Mouse (Mus musculus) liver, embryonic 14.5 days (tissue): ENCODE measurements at regions not wholly inside any gene's neighbourhood (a gene's known extent, or its start where the extent isn't known, plus 50 kb on each side); places are given as distances from the start of the nearest gene placed in this dataset.

ENCODE experiments used
- ATAC-seq: fragments of 200-750 bp; cut with Nextera tagmentation; 2 replicates; pipeline ENCODE4 v1.8.0; 2017; ENCODE audit warnings: moderate number of reproducible peaks, mild to moderate bottlenecking, moderate library complexity; ENCODE audit not compliant: insufficient read depth
- DNase-seq, 3 experiments: peaks; one replicate each; pipeline ENCODE4 v3.0.0-alpha.2; 2012 to 2013; ENCODE audit warnings: low read depth in 3 of 3, low spot score in 3 of 3
- H3K27ac ChIP-seq: fragments of 300-500 bp; sonication (generic); 2 replicates; pipeline ENCODE4 v1.5.1; 2014; ENCODE audit warnings: moderate library complexity, mild to moderate bottlenecking, control low read depth, inconsistent platforms
- H3K27me3 ChIP-seq: fragments of 300-500 bp; sonication (generic); 2 replicates; pipeline ENCODE4 v1.6.1; 2014; ENCODE audit warnings: mild to moderate bottlenecking, low read length, moderate library complexity; ENCODE audit not compliant: control insufficient read depth, insufficient read depth
- H3K36me3 ChIP-seq: fragments of 300-500 bp; sonication (generic); replicated peaks from 2 replicates; pipeline ENCODE4 v1.6.1; 2014; ENCODE audit warnings: low read depth; ENCODE audit not compliant: control insufficient read depth, insufficient read depth
- H3K4me1 ChIP-seq, 2 experiments: fragments of 200-500 bp in 1 of 2; fragments of 300-500 bp in 1 of 2; sonication (generic) in 1 of 2; replicated peaks; 2 replicates each; pipeline ENCODE4 v1.6.1; 2012 to 2014; ENCODE audit warnings: antibody characterized with exemption in 1 of 2, inconsistent platforms in 1 of 2, low read length in 1 of 2; ENCODE audit not compliant: control insufficient read depth in 2 of 2, insufficient read depth in 2 of 2
- H3K4me2 ChIP-seq: fragments of 300-500 bp; sonication (generic); 2 replicates; pipeline ENCODE4 v1.6.1; 2014; ENCODE audit warnings: low read depth, mild to moderate bottlenecking, control low read depth, moderate library complexity
- H3K4me3 ChIP-seq, 2 experiments: fragments of 200-500 bp in 1 of 2; fragments of 300-500 bp in 1 of 2; sonication (generic) in 1 of 2; 2 replicates each; pipeline ENCODE4 v1.5.1; 2012 to 2014; ENCODE audit warnings: low read depth in 2 of 2, low read length in 2 of 2, mild to moderate bottlenecking in 2 of 2, control low read depth in 1 of 2, inconsistent platforms in 1 of 2, moderate library complexity in 1 of 2; ENCODE audit not compliant: insufficient read depth in 1 of 2
- H3K9ac ChIP-seq: fragments of 300-500 bp; sonication (generic); replicated peaks from 2 replicates; pipeline ENCODE4 v1.6.1; 2014; ENCODE audit warnings: mild to moderate bottlenecking, control low read depth, moderate library complexity
- H3K9me3 ChIP-seq: fragments of 300-500 bp; sonication (generic); 2 replicates; pipeline ENCODE4 v1.6.1; 2016; ENCODE audit warnings: low read length, mixed read lengths; ENCODE audit not compliant: control insufficient read depth
- CTCF ChIP-seq: IDR thresholded peaks from 2 replicates; pipeline ENCODE4 v1.5.1; 2016; ENCODE audit warnings: antibody characterized with exemption, low read depth, control low read depth
- EP300 ChIP-seq: IDR thresholded peaks from 2 replicates; pipeline ENCODE4 v1.6.1; 2016; ENCODE audit warnings: antibody characterized with exemption, low read depth
- WGBS: fragments of 180-500 bp; shearing (Covaris S2); extraction: QIAGEN DNeasy Blood & Tissue Kit; methylation state at CpG from one replicate; pipeline ENCODE4 v1.1.7; 2014; ENCODE audit not compliant: insufficient replicate concordance; 5-methylcytosine and 5-hydroxymethylcytosine counted together

GRCm38 (mm10) chr17:49149896-49150295 is 217.7 kb downstream of the Lrfn2 start:
- ATAC-seq (no peak), DNase-seq (no peak)
- H3K4me1 ChIP-seq: no peaks in the 10 kb centered on the region
- WGBS: 64% methylated on average over 4 of the region's 4 CpGs
- H3K27me3 ChIP-seq: no peaks in the 10 kb centered on the region
- H3K9me3 ChIP-seq: no peaks in the 10 kb centered on the region
- H3K4me3 ChIP-seq: no peak overlapping the region
- TF ChIP-seq CTCF: no peak
- TF ChIP-seq EP300: no peak
- no peaks in the 10 kb centered on the region for H3K36me3 ChIP-seq
- H3K4me2 ChIP-seq: no peak overlapping the region
- no peak overlapping the region for H3K9ac ChIP-seq
- H3K27ac ChIP-seq: no peak overlapping the region

GRCm38 (mm10) chr17:49150971-49151422 is 218.8 kb downstream of the Lrfn2 start:
- Histone ChIP-seq H3K9ac (no peak overlapping the region), H3K4me3 (no peak overlapping the region), H3K4me2 (no peak overlapping the region), H3K36me3 (no peaks in the 10 kb centered on the region), H3K27me3 (no peaks in the 10 kb centered on the region), H3K4me1 (no peaks in the 10 kb centered on the region), H3K9me3 (no peaks in the 10 kb centered on the region), H3K27ac (no peak overlapping the region)
- ATAC-seq (no peak), DNase-seq (no peak)
- TF ChIP-seq CTCF (no peak), EP300 (no peak)
- WGBS: 34% methylated on average over 3 of the region's 3 CpGs

GRCm38 (mm10) chr17:49153994-49154393 is 221.8 kb downstream of the Lrfn2 start:
- H3K9me3 ChIP-seq: no peaks in the 10 kb centered on the region
- no peak overlapping the region for H3K4me2 ChIP-seq
- no peak for DNase-seq
- no peaks in the 10 kb centered on the region for H3K36me3 ChIP-seq
- no peaks in the 10 kb centered on the region for H3K27me3 ChIP-seq
- no peak overlapping the region for H3K9ac ChIP-seq
- no peak for ATAC-seq
- 67% methylated on average over 9 of the region's 9 CpGs for WGBS
- H3K27ac ChIP-seq: no peak overlapping the region
- TF ChIP-seq EP300 (no peak), CTCF (no peak)
- no peak overlapping the region for H3K4me3 ChIP-seq
- H3K4me1 ChIP-seq: no peaks in the 10 kb centered on the region

DNA sequence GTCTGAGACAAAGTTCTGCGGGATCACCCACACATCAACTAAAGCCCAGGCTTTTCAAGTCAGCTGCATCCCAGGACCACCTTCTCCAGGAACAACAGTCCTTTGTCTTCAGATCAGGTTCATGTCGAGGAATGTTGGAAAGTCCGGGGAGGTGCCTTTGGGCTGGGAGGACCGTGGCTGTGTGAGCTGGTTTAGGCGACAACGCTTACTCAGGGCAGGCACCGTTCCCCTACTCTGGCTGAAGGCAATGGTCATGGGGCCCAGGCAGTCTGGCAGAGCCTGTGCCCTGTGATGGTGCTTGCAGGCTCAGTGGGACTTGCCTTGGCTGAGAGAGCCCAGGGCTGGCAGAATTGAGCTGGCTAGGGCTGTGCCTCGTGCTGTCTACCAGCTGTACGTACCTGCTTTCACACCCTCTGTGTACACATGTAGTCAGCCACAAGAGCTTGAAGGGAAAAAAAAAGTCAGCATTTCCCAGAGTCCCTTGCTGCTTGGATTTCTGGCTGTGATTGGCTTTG is 222.9 kb downstream of the Lrfn2 start:
- WGBS: 65% methylated on average over 9 of the region's 9 CpGs
- Histone ChIP-seq H3K27me3 (no peaks in the 10 kb centered on the region), H3K4me2 (no peak overlapping the region), H3K4me3 (no peak overlapping the region), H3K27ac (no peak overlapping the region), H3K36me3 (no peaks in the 10 kb centered on the region), H3K9ac (no peak overlapping the region), H3K9me3 (no peaks in the 10 kb centered on the region), H3K4me1 (no peaks in the 10 kb centered on the region)
- ATAC-seq (no peak), DNase-seq (no peak)
- TF ChIP-seq EP300: no peak
- TF ChIP-seq CTCF: no peak

GRCm38 (mm10) chr17:49157586-49157985 is 225.4 kb downstream of the Lrfn2 start:
- no peak overlapping the region for H3K4me2 ChIP-seq
- ATAC-seq (no peak), DNase-seq (no peak)
- no peak for TF ChIP-seq EP300
- H3K36me3 ChIP-seq: no peaks in the 10 kb centered on the region
- 68% methylated on average over 2 of the region's 2 CpGs for WGBS
- no peak overlapping the region for H3K4me3 ChIP-seq
- H3K9me3 ChIP-seq: no peaks in the 10 kb centered on the region
- no peaks in the 10 kb centered on the region for H3K27me3 ChIP-seq
- H3K27ac ChIP-seq: no peak overlapping the region
- H3K9ac ChIP-seq: no peak overlapping the region
- H3K4me1 ChIP-seq: no peaks in the 10 kb centered on the region
